Mouse (Mus musculus) limb, embryonic 10.5 days (tissue): Measurements from ENCODE around the gene Zbtb3. TPM values are rescaled to one million over a fixed set of nuclear protein-coding genes. Genes with fewer than 3 reads are reported as not detected.
"Not testable (repeated sequence)": the region's sequence is repeated elsewhere in the genome, so short reads cannot be mapped to it uniquely, and the experiment has no call there.

Experiments used
- DNase-seq: peaks from one replicate; pipeline ENCODE4 v3.0.0-alpha.2; 2017; ENCODE audit warnings: low spot score
- H3K27ac ChIP-seq: fragments of 300-500 bp; sonication (generic); 2 replicates; pipeline ENCODE4 v1.5.1; 2016; ENCODE audit warnings: mild to moderate bottlenecking
- H3K27me3 ChIP-seq: fragments of 300-500 bp; sonication (generic); 2 replicates; pipeline ENCODE4 v1.6.1; 2016; ENCODE audit warnings: low read depth, mild to moderate bottlenecking; ENCODE audit not compliant: poor library complexity, severe bottlenecking
- H3K36me3 ChIP-seq: fragments of 300-500 bp; sonication (generic); 2 replicates; pipeline ENCODE4 v1.6.1; 2016; ENCODE audit warnings: mild to moderate bottlenecking, moderate library complexity
- H3K4me1 ChIP-seq: fragments of 300-500 bp; sonication (generic); 2 replicates; pipeline ENCODE4 v1.6.1; 2016
- H3K4me3 ChIP-seq: fragments of 300-500 bp; sonication (generic); 2 replicates; pipeline ENCODE4 v1.5.1; 2016; ENCODE audit warnings: mild to moderate bottlenecking, moderate library complexity
- H3K9me3 ChIP-seq: fragments of 300-500 bp; sonication (generic); replicated peaks from 2 replicates; pipeline ENCODE4 v1.6.1; 2016; ENCODE audit warnings: mild to moderate bottlenecking
- WGBS: fragments of 180-500 bp; shearing (Covaris S2); methylation state at CpG from one replicate; pipeline ENCODE4 v1.1.7; 2016; 5-methylcytosine and 5-hydroxymethylcytosine counted together
- polyA plus RNA-seq: library from polyadenylated mRNA; unstranded; fragments of >200 nt; fragmentation: Nextera tagmentation; extraction: Ambion mirVana; gene quantifications from 2 replicates; pipeline ENCODE4 v1.2.1, GENCODE M21; 2016

Zbtb3 gene
- polyA plus RNA-seq, 1 experiment from 2014 or later: 6.1 TPM

- H3K4me3 ChIP-seq: peak overlapping the region; percentile 72
- no peak for DNase-seq
- 31% methylated on average over 14 of the region's 14 CpGs for WGBS
- no peaks in the 10 kb centered on the region for H3K27me3 ChIP-seq
- peaks cover 59% of the 10 kb centered on the region for H3K36me3 ChIP-seq
- H3K9me3 ChIP-seq: no peaks in the 10 kb centered on the region
- peak overlapping the region; percentile 96 for H3K27ac ChIP-seq
- H3K4me1 ChIP-seq: peaks cover 40% of the 10 kb centered on the region
Measured at GRCm38 (mm10) chr19:8818301-8818798, 16.0 kb downstream of the Zbtb3 start.

- peak within 1 kb of the TSS; percentile 96 for H3K27ac ChIP-seq
- peaks cover 59% of the 10 kb centered on the region for H3K36me3 ChIP-seq
- H3K9me3 ChIP-seq: no peaks in the 10 kb centered on the region
- under 1% methylated on average over 33 of the region's 33 CpGs for WGBS
- H3K4me3 ChIP-seq: peak within 1 kb of the TSS; percentile 72
- H3K4me1 ChIP-seq: peaks cover 40% of the 10 kb centered on the region
- peak; percentile 94 for DNase-seq
- no peaks in the 10 kb centered on the region for H3K27me3 ChIP-seq
Measured at GRCm38 (mm10) chr19:8818801-8819595, 16.6 kb downstream of the Zbtb3 start, which contains the start of gene Ttc9c. Gene Ttc9c, minus strand, starts transcription at chr19:8819333.

DNA sequence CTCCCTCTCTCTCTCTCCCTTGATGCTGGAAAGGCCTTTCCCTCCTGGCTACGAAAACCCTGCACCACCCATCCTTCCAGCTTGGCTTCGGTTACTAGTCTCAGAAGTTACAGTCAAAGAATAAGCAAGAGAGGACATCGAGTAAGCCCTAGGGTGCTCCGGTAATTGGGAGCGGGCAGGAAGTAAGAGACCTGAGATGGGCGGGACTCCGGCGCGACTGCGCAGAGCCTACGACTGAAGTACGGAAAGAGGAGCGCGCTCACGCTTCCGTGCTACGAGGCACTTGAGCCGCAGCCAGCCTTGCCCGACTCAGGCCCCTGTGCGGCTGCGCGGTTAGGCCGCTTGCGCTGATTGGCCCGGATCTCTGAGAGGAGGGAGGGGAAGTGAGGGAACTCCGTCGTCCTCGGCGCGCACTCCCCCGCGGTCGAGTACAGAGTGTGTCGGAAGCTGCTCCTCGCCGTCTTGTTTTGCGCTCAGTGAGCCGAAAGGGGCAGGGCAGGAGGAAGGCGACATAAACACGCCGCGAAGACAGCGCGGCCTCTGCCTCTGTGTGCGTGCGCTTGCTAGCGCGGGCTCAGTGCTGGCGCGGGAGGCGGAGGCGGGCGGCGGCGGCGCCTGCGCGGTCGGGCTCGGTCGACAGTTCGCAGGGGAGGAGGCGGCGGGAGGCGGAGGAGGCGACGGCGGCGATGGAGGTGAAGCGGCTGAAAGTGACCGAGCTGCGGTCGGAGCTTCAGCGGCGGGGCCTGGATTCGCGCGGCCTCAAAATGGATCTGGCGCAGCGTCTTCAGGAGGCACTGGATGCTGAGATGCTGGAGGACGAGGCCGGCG is 17.5 kb downstream of the Zbtb3 start, which contains the start of gene Hnrnpul2:
Gene Hnrnpul2, plus strand, starts transcription at position 415 of the 828 bp plus-strand sequence.
- H3K9me3 ChIP-seq: no peaks in the 10 kb centered on the region
- under 1% methylated on average over 83 of the region's 83 CpGs for whole genome bisulfite sequencing
- H3K4me3 ChIP-seq: peak within 1 kb of the TSS; percentile 72
- H3K27ac ChIP-seq: peak within 1 kb of the TSS; percentile 96
- H3K4me1 ChIP-seq: peaks cover 40% of the 10 kb centered on the region
- peaks cover 59% of the 10 kb centered on the region for H3K36me3 ChIP-seq
- H3K27me3 ChIP-seq: no peaks in the 10 kb centered on the region
- peak; percentile 95 for DNase-seq

GRCm38 (mm10) chr19:8820424-8820956 is 18.1 kb downstream of the Zbtb3 start:
- DNase-seq: no peak
- Histone ChIP-seq H3K27me3 (no peaks in the 10 kb centered on the region), H3K36me3 (peaks cover 59% of the 10 kb centered on the region), H3K27ac (peak overlapping the region; percentile 96), H3K4me1 (peaks cover 40% of the 10 kb centered on the region), H3K4me3 (peak overlapping the region; percentile 72), H3K9me3 (no peaks in the 10 kb centered on the region)
- under 1% methylated on average over 48 of the region's 48 CpGs for WGBS

GRCm38 (mm10) chr19:8821146-8821545 is 18.8 kb downstream of the Zbtb3 start:
- peak overlapping the region; percentile 72 for H3K4me3 ChIP-seq
- peaks cover 59% of the 10 kb centered on the region for H3K36me3 ChIP-seq
- no peaks in the 10 kb centered on the region for H3K27me3 ChIP-seq
- no peak for DNase-seq
- no peaks in the 10 kb centered on the region for H3K9me3 ChIP-seq
- 3% methylated on average over 7 of the region's 7 CpGs for WGBS
- H3K27ac ChIP-seq: peak overlapping the region; percentile 96
- H3K4me1 ChIP-seq: peaks cover 40% of the 10 kb centered on the region

- H3K27ac ChIP-seq: no peak overlapping the region
- no peaks in the 10 kb centered on the region for H3K9me3 ChIP-seq
- H3K4me3 ChIP-seq: peak overlapping the region; percentile 72
- H3K4me1 ChIP-seq: peaks cover 26% of the 10 kb centered on the region
- DNase-seq: no peak
- H3K27me3 ChIP-seq: no peaks in the 10 kb centered on the region
- H3K36me3 ChIP-seq: peaks cover 62% of the 10 kb centered on the region
- 90% methylated on average over 8 of the region's 8 CpGs for WGBS
Measured at GRCm38 (mm10) chr19:8822696-8823095, 20.3 kb downstream of the Zbtb3 start.

- Histone ChIP-seq H3K4me3 (no peak within 1 kb of the TSS), H3K36me3 (peaks cover 100% of the 10 kb centered on the region), H3K4me1 (no peaks in the 10 kb centered on the region), H3K27me3 (no peaks in the 10 kb centered on the region), H3K27ac (no peak within 1 kb of the TSS), H3K9me3 (no peaks in the 10 kb centered on the region)
- DNase-seq: no peak
- 91% methylated on average over 8 of the region's 8 CpGs for WGBS
Measured at GRCm38 (mm10) chr19:8829660-8830059, 27.3 kb downstream of the Zbtb3 start, which contains the start of gene AC129217.1. Gene AC129217.1, plus strand, starts transcription at chr19:8829773.

DNA sequence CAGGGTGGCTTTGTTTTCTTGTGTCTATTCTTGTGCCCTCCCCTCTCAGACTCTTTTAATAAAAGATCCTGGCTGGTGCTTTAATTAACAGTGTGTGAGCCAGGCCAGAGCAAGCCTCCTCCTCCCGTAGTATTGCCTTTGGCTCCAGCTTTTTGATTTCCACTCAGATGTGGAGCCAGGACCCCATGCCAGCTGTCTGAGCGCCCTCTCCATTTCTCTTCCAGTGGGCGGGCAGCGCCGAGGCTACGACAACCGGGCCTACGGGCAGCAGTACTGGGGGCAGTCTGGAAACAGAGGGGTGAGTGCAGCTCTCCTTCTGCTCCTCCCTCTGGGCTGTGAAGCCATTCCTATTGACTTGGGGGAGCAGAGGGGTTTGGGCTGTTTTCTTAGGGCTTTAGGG is 28.3 kb downstream of the Zbtb3 start:
- no peaks in the 10 kb centered on the region for H3K9me3 ChIP-seq
- 95% methylated on average over 8 of the region's 8 CpGs for WGBS
- no peak overlapping the region for H3K27ac ChIP-seq
- no peaks in the 10 kb centered on the region for H3K27me3 ChIP-seq
- H3K36me3 ChIP-seq: peaks cover 100% of the 10 kb centered on the region
- no peak overlapping the region for H3K4me3 ChIP-seq
- H3K4me1 ChIP-seq: no peaks in the 10 kb centered on the region
- DNase-seq: no peak

GRCm38 (mm10) chr19:8831262-8831661 is 28.9 kb downstream of the Zbtb3 start:
- H3K9me3 ChIP-seq: no peaks in the 10 kb centered on the region
- WGBS: 92% methylated on average over 11 of the region's 11 CpGs
- peaks cover 100% of the 10 kb centered on the region for H3K36me3 ChIP-seq
- H3K4me1 ChIP-seq: no peaks in the 10 kb centered on the region
- DNase-seq: no peak
- H3K27ac ChIP-seq: no peak overlapping the region
- H3K4me3 ChIP-seq: no peak overlapping the region
- H3K27me3 ChIP-seq: no peaks in the 10 kb centered on the region

DNA sequence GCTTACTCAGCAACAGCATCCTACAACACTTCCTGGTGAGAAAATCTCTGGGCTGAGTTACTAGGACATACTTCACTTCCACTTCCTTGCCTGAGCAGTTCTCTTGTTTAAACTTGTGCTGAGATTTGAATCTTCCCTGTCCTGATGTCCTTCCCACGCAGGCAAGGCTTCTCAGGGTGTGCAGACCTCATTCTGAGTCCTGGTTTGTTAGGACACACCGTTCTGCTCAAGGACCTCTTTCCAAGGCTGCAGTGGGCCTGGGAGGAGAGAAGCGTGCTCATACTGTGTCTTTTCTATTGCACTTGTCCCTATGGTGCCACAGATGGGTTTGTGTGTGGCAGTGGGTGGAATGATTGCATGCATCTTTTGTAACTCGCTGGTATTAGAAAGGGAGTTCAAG is 30.6 kb downstream of the Zbtb3 start:
- no peaks in the 10 kb centered on the region for H3K9me3 ChIP-seq
- H3K27me3 ChIP-seq: no peaks in the 10 kb centered on the region
- no peak for DNase-seq
- peaks cover 84% of the 10 kb centered on the region for H3K36me3 ChIP-seq
- no peak overlapping the region for H3K27ac ChIP-seq
- H3K4me1 ChIP-seq: peaks cover 10% of the 10 kb centered on the region
- no peak overlapping the region for H3K4me3 ChIP-seq
- WGBS: 95% methylated on average over 4 of the region's 4 CpGs

- DNase-seq, H3K4me3 ChIP-seq, H3K27me3 ChIP-seq, H3K9me3 ChIP-seq, H3K27ac ChIP-seq: not testable (repeated sequence)
- Histone ChIP-seq H3K36me3 (peaks cover 56% of the 10 kb centered on the region), H3K4me1 (peaks cover 41% of the 10 kb centered on the region)
- 98% methylated on average over 10 of the region's 10 CpGs for WGBS
Measured at GRCm38 (mm10) chr19:8836327-8836726, 34.0 kb downstream of the Zbtb3 start.

DNA sequence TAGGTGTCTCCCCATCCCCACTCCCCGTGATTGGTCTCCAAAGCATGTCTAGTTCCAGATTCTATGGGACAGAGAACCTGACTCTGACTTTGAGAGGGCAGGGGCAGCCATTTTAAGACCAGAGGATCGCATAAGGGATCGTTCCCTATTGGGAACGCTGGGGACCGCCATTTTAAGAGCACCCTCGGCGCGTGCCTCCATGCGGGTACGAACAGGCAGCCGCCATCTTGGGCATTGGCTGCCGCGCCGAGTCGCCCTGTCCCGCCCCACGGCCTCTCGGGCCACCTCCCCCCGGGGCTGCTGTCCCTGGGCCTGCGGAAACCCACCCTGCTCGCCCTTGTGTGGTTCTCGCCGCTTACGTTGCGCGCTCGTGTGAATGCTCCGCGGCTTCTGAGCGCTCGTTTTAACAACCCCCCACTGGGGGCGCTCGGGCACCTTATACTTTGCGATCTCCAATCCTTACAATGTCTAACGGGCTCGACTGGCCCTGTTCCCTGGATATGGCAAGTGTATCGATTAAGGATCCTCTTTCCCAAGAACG is 35.0 kb downstream of the Zbtb3 start, which contains the start of gene Bscl2:
Gene Bscl2, plus strand, starts transcription at position 217 of the 541 bp plus-strand sequence.
- Histone ChIP-seq H3K4me3 (peak within 1 kb of the TSS; percentile 57), H3K27ac (peak within 1 kb of the TSS; percentile 94), H3K27me3 (no peaks in the 10 kb centered on the region), H3K36me3 (peaks cover 54% of the 10 kb centered on the region), H3K9me3 (no peaks in the 10 kb centered on the region), H3K4me1 (peaks cover 41% of the 10 kb centered on the region)
- peak; percentile 88 for DNase-seq
- WGBS: 1% methylated on average over 38 of the region's 38 CpGs
